Mouse (Mus musculus) liver, postnatal 0 days (tissue): ENCODE results near the gene Stk35.

ENCODE experiments used
- CTCF ChIP-seq: sonication (generic); IDR thresholded peaks from 2 replicates; pipeline ENCODE4 v1.5.1; 2016; ENCODE audit warnings: antibody characterized with exemption, low read depth
- EP300 ChIP-seq: IDR thresholded peaks from 2 replicates; pipeline ENCODE4 v1.6.1; 2016; ENCODE audit warnings: antibody characterized with exemption, low read depth, mild to moderate bottlenecking

DNA sequence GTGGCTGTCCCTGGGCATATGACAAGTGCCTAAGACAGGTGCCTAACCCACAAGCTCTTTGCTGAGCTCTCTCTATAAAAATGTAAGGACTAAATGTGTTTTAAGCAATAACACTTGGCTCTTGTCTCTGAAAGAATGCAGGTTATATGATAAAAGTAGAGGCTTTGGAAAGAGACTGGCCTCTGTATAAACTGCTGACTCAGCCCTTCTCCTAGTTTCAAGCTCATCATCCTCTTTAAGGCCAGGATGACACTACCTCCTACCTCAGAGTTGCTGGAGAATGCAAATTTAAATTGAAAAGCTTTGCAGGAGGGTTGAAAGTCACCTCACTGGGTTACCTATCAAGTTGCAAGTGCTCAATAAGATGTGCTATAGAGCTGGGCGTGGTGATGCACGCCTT lies 23.0 kb downstream of the Stk35 start:
- TF ChIP-seq CTCF (no peak), EP300 (no peak)
